Mouse (Mus musculus) heart, postnatal 25 days (tissue): ENCODE results near the gene C8a. TPM values are rescaled to one million over a fixed set of nuclear protein-coding genes. Genes with fewer than 3 reads are reported as not detected.

Source experiments
- DNase-seq: peaks from one replicate; pipeline ENCODE4 v3.0.0; 2022; ENCODE audit warnings: low spot score
- intact Hi-C: fragments of 180-260 bp; cut with DNase I; formaldehyde crosslinking; loops from one replicate; pipeline ENCODE4 v1.15.1; 2025
- total RNA-seq, 2 experiments: library from RNA; stranded (reverse); gene quantifications; 2 replicates each; pipeline ENCODE4 v1.2.3; 2021

Gene C8a
- total RNA-seq, 2 experiments from 2014 or later = not detected

- intact Hi-C loops = no loop called here
- DNase-seq = no peak
These were observed 19.2 kb downstream of the C8a start, which contains the start of gene Gm17662 for GRCm38 (mm10) chr4:104857029-104857428. TSS of gene Gm17662 (plus strand) at chr4:104857329.

GRCm38 (mm10) chr4:104855216-104855615, 21.0 kb downstream of the C8a start:
- intact Hi-C loops = no loop called here
- DNase-seq = no peak

- intact Hi-C loops = no loop called here
- DNase-seq = no peak
These were observed 32.7 kb downstream of the C8a start for GRCm38 (mm10) chr4:104843546-104843945.

- intact Hi-C loops = no loop called here
- no peak for DNase-seq
These were observed 34.0 kb downstream of the C8a start for GRCm38 (mm10) chr4:104842204-104842603.

GRCm38 (mm10) chr4:104838342-104838741, 37.9 kb downstream of the C8a start:
- intact Hi-C loops = no loop called here

GRCm38 (mm10) chr4:104835096-104835495, 41.1 kb downstream of the C8a start:
- DNase-seq = no peak
- intact Hi-C loops = no loop called here

More at GRCm38 (mm10) chr4:104838342-104838741, 37.9 kb downstream of the C8a start:
- DNase-seq = no peak

- intact Hi-C loops = no loop called here
- DNase-seq = no peak
These were observed 47.3 kb downstream of the C8a start for GRCm38 (mm10) chr4:104828939-104829338.

GRCm38 (mm10) chr4:104824381-104825077, 51.7 kb downstream of the C8a start:
- DNase-seq = no peak
- intact Hi-C loops = no loop called here

GRCm38 (mm10) chr4:104823597-104824101, 52.5 kb downstream of the C8a start:
- no peak for DNase-seq
- intact Hi-C loops = no loop called here

- DNase-seq = no peak
- intact Hi-C loops = no loop called here
These were observed 56.3 kb downstream of the C8a start for GRCm38 (mm10) chr4:104819891-104820290.

GRCm38 (mm10) chr4:104818986-104819385, 57.2 kb downstream of the C8a start:
- intact Hi-C loops = no loop called here

GRCm38 (mm10) chr4:104817509-104817908, 58.7 kb downstream of the C8a start:
- intact Hi-C loops = no loop called here
- no peak for DNase-seq

More at GRCm38 (mm10) chr4:104818986-104819385, 57.2 kb downstream of the C8a start:
- no peak for DNase-seq

GRCm38 (mm10) chr4:104816519-104817232, 59.5 kb downstream of the C8a start:
- DNase-seq = no peak
- intact Hi-C loops = no loop called here

GRCm38 (mm10) chr4:104813617-104814016, 62.6 kb downstream of the C8a start:
- intact Hi-C loops = no loop called here
- DNase-seq = no peak

GRCm38 (mm10) chr4:104810710-104811286, 65.4 kb downstream of the C8a start:
- intact Hi-C loops = no loop called here
- DNase-seq = no peak

- intact Hi-C loops = no loop called here
- DNase-seq = no peak
These were observed 70.6 kb downstream of the C8a start for GRCm38 (mm10) chr4:104805414-104806257.

GRCm38 (mm10) chr4:104804100-104804499, 72.1 kb downstream of the C8a start:
- DNase-seq = no peak
- intact Hi-C loops = no loop called here

GRCm38 (mm10) chr4:104801625-104802024, 74.6 kb downstream of the C8a start:
- no peak for DNase-seq
- intact Hi-C loops = no loop called here

GRCm38 (mm10) chr4:104798951-104799350, 77.2 kb downstream of the C8a start:
- intact Hi-C loops = no loop called here
- no peak for DNase-seq

- no peak for DNase-seq
- intact Hi-C loops = no loop called here
These were observed 84.1 kb downstream of the C8a start for GRCm38 (mm10) chr4:104792111-104792510.
